Comparison of ENCODE assay signal across 9 mouse cellular contexts in the genomic region with DNA sequence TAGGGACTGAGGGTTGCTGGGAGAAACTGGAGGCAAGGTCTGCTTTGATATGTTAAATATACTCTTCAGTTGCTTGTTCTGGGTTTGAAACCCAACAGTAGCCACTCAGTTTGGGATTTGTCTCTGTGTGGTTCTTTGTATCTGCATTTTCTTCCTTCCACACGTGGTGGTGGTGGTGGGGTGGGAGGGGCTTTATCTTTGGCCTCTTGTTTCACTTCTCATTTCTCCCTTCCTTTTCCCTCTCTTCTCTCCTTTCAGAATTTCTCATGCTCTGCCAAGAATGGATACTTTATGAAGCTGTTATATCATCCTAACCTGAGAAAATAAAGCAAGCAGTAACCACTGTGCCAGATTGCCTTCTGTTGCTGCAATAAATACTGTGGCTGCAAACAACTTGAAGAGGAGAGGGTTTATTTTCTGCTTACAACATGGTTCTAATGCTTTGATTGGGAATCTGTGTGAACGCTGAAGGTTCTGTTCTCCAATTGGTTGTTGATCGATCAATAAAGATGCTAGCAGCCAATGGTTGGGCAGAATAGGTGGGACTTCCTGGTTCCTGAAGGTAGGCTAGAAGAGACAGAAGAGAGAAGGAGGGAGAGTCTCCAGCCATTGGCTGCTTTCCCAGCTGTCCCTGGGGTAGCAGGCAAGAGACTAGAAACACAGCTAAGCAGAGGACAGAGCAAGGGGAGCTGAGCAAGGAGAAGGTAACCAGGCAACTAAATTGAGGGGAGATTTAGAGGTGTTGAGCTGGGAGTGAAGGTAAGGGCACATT.
A peak's percentile ranks its signal among the peaks of the same experiment; 100 is the strongest.
DNase-seq lines count a peak whose midpoint lies in the region; ATAC-seq and TF ChIP-seq lines count a peak whose summit lies in the region.
"Had no signal": no experiment of that assay in that cellular context is flagged by ENCODE, and none has a peak within 500 bp of the region (broad histone marks: within the 10 kb centered on the region; RNA-seq: fewer than 3 reads in every experiment).

No protein-coding gene starts in this region.

- no peaks in the 10 kb centered on the region for H3K27me3 ChIP-seq in hindbrain, embryonic 14.5 days (ENCODE audit: control insufficient read depth, insufficient read depth, low read length)
- no peaks in the 10 kb centered on the region for H3K27me3 ChIP-seq in hindbrain, embryonic 10.5 days (ENCODE audit: insufficient read depth, poor library complexity, severe bottlenecking)
- H3K27me3 ChIP-seq in E14TG2a.4 (ENCODE audit: insufficient read depth, low read length) = no peaks in the 10 kb centered on the region
- no peaks in the 10 kb centered on the region for H3K27me3 ChIP-seq in hindbrain, postnatal 0 days (ENCODE audit: insufficient read depth, low read length)
- no peaks in the 10 kb centered on the region for H3K27me3 ChIP-seq in forebrain, embryonic 10.5 days (ENCODE audit: poor library complexity, severe bottlenecking)
- H3K27me3 ChIP-seq: lung, embryonic 15.5 days had no signal

- ATAC-seq in hindbrain, embryonic 14.5 days (ENCODE audit: low FRiP score) = peak; percentile 79
- peak; percentile 82 for ATAC-seq in hindbrain, postnatal 0 days
- ATAC-seq in megakaryocyte, adult 5-6 weeks (ENCODE audit: poor library complexity, severe bottlenecking) = peak; percentile 90

- no peaks in the 10 kb centered on the region for H3K36me3 ChIP-seq in hindbrain, embryonic 14.5 days (replicated peaks; ENCODE audit: control insufficient read depth, insufficient read depth)
- no peaks in the 10 kb centered on the region for H3K36me3 ChIP-seq in hindbrain, embryonic 10.5 days
- no peaks in the 10 kb centered on the region; the same call in 1 of the 2 replicates for H3K36me3 ChIP-seq in E14TG2a.4 (ENCODE audit: insufficient read depth, low read length)
- H3K36me3 ChIP-seq in hindbrain, postnatal 0 days (ENCODE audit: insufficient read depth, low read length) = no peaks in the 10 kb centered on the region
- H3K36me3 ChIP-seq in forebrain, embryonic 10.5 days (replicated peaks) = no peaks in the 10 kb centered on the region
- H3K36me3 ChIP-seq: lung, embryonic 15.5 days had no signal

- H3K4me3 ChIP-seq in hindbrain, embryonic 14.5 days (replicated peaks; ENCODE audit: low read length) = no peak overlapping the region
- H3K4me3 ChIP-seq in hindbrain, embryonic 10.5 days = no peak overlapping the region
- peak overlapping the region; percentile 83 for H3K4me3 ChIP-seq in E14TG2a.4 (replicated peaks; ENCODE audit: low read length)
- H3K4me3 ChIP-seq in hindbrain, postnatal 0 days (ENCODE audit: low read length) = no peak overlapping the region
- no peak overlapping the region for H3K4me3 ChIP-seq in forebrain, embryonic 10.5 days
- H3K4me3 ChIP-seq: lung, embryonic 15.5 days had no signal

- no peaks in the 10 kb centered on the region for H3K9me3 ChIP-seq in hindbrain, embryonic 14.5 days (ENCODE audit: control insufficient read depth, low read length)
- no peaks in the 10 kb centered on the region for H3K9me3 ChIP-seq in hindbrain, embryonic 10.5 days
- no peaks in the 10 kb centered on the region; the same call in 1 of the 2 replicates for H3K9me3 ChIP-seq in E14TG2a.4 (ENCODE audit: low read length)
- H3K9me3 ChIP-seq in hindbrain, postnatal 0 days (ENCODE audit: low read length) = no peaks in the 10 kb centered on the region
- H3K9me3 ChIP-seq in forebrain, embryonic 10.5 days = 0 out of 2 replicates have a peak, but pooled peaks cover 3% of the 10 kb centered on the region
- H3K9me3 ChIP-seq: lung, embryonic 15.5 days had no signal

- WGBS in hindbrain, embryonic 14.5 days = 72% methylated on average over 3 of the region's 3 CpGs
- WGBS in hindbrain, embryonic 10.5 days = 75% methylated on average over 3 of the region's 3 CpGs
- WGBS in hindbrain, postnatal 0 days = 80% methylated on average over 3 of the region's 3 CpGs
- WGBS in forebrain, embryonic 10.5 days = 87% methylated on average over 3 of the region's 3 CpGs

- TF ChIP-seq CTCF in E14TG2a.4 (conservative IDR thresholded peaks at IDR 0.05; ENCODE audit: low read length) = no peak
- TF ChIP-seq CTCF in hindbrain, postnatal 0 days (IDR thresholded peaks at IDR 0.05; ENCODE audit: low read depth) = no peak

- H3K9ac ChIP-seq in hindbrain, embryonic 14.5 days = no peak overlapping the region
- no peak overlapping the region for H3K9ac ChIP-seq in hindbrain, postnatal 0 days (replicated peaks; ENCODE audit: low read length)
- H3K9ac ChIP-seq: lung, embryonic 15.5 days had no signal

- peaks cover 6% of the 10 kb centered on the region; the same call in 1 of the 2 replicates for H3K4me1 ChIP-seq in hindbrain, embryonic 14.5 days (replicated peaks; ENCODE audit: control insufficient read depth, insufficient read depth, low read length)
- no peaks in the 10 kb centered on the region for H3K4me1 ChIP-seq in hindbrain, embryonic 10.5 days (replicated peaks)
- H3K4me1 ChIP-seq in E14TG2a.4 (replicated peaks; ENCODE audit: low read depth, low read length) = peaks cover 32% of the 10 kb centered on the region
- H3K4me1 ChIP-seq in hindbrain, postnatal 0 days (ENCODE audit: insufficient read depth, low read length) = no peaks in the 10 kb centered on the region
- no peaks in the 10 kb centered on the region for H3K4me1 ChIP-seq in forebrain, embryonic 10.5 days

- H3K27ac ChIP-seq in hindbrain, embryonic 14.5 days = no peak overlapping the region
- no peak overlapping the region for H3K27ac ChIP-seq in hindbrain, embryonic 10.5 days
- no peak overlapping the region for H3K27ac ChIP-seq in hindbrain, postnatal 0 days
- H3K27ac ChIP-seq in forebrain, embryonic 10.5 days = no peak overlapping the region
- H3K27ac ChIP-seq: lung, embryonic 15.5 days had no signal

- peak; percentile 33 for DNase-seq in hindbrain, embryonic 14.5 days (ENCODE audit: low spot score)
- DNase-seq in hindbrain, embryonic 10.5 days (ENCODE audit: low spot score) = no peak
- DNase-seq in cerebellum, adult 11 months = peak; percentile 32
- DNase-seq in hindbrain, postnatal 0 days (ENCODE audit: low spot score) = peak; percentile 42
- peak; percentile 86 for DNase-seq in thymus, postnatal 0 days (ENCODE audit: low spot score)
- DNase-seq in forebrain, embryonic 10.5 days (ENCODE audit: extremely low spot score, low spot score) = no peak

- 0 out of 2 replicates have a peak overlapping the region, but pooled peaks have one; percentile 2 for H3K4me2 ChIP-seq in hindbrain, embryonic 14.5 days (replicated peaks)
- H3K4me2 ChIP-seq in hindbrain, postnatal 0 days (ENCODE audit: low read depth, low read length) = no peak overlapping the region
- H3K4me2 ChIP-seq: lung, embryonic 15.5 days had no signal

Comparison
In these comparisons a context has a peak if more than half of its experiments do, and no peak if none do; other contexts are left out.
1. DNase-seq: peak in hindbrain, embryonic 14.5 days (single experiment), cerebellum, adult 11 months (single experiment), hindbrain, postnatal 0 days (single experiment) and thymus, postnatal 0 days (single experiment); none in hindbrain, embryonic 10.5 days (single experiment) and forebrain, embryonic 10.5 days (single experiment).
2. Peak in every context shown above with its lines, with median percentiles within 50 percentile points of each other: ATAC-seq.